Mouse (Mus musculus) hindbrain, embryonic 12.5 days (tissue): ENCODE results near the gene Prkg1. TPM values are rescaled to one million over a fixed set of nuclear protein-coding genes. Genes with fewer than 3 reads are reported as not detected.
"Not testable (repeated sequence)": the region's sequence is repeated elsewhere in the genome, so short reads cannot be mapped to it uniquely, and the experiment has no call there.

Source experiments
- ATAC-seq: fragments of 200-750 bp; cut with Nextera tagmentation; 2 replicates; pipeline ENCODE4 v1.8.0; 2017; ENCODE audit warnings: moderate TSS enrichment; ENCODE audit not compliant: low FRiP score
- H3K27ac ChIP-seq: fragments of 300-500 bp; sonication (generic); 2 replicates; pipeline ENCODE4 v1.5.1; 2016; ENCODE audit warnings: mild to moderate bottlenecking
- H3K27me3 ChIP-seq: fragments of 300-500 bp; sonication (generic); 2 replicates; pipeline ENCODE4 v1.6.1; 2016; ENCODE audit warnings: mild to moderate bottlenecking
- H3K36me3 ChIP-seq: fragments of 300-500 bp; sonication (generic); 2 replicates; pipeline ENCODE4 v1.6.1; 2016; ENCODE audit warnings: mild to moderate bottlenecking
- H3K4me1 ChIP-seq: fragments of 300-500 bp; sonication (generic); 2 replicates; pipeline ENCODE4 v1.6.1; 2016
- H3K4me2 ChIP-seq: fragments of 300-500 bp; sonication (generic); replicated peaks from 2 replicates; pipeline ENCODE4 v1.6.1; 2016; ENCODE audit warnings: mild to moderate bottlenecking
- H3K4me3 ChIP-seq: fragments of 300-500 bp; sonication (generic); 2 replicates; pipeline ENCODE4 v1.5.1; 2016; ENCODE audit warnings: mild to moderate bottlenecking
- H3K9ac ChIP-seq: fragments of 300-500 bp; sonication (generic); 2 replicates; pipeline ENCODE4 v1.6.1; 2016; ENCODE audit warnings: mild to moderate bottlenecking, moderate library complexity
- H3K9me3 ChIP-seq: fragments of 300-500 bp; sonication (generic); replicated peaks from 2 replicates; pipeline ENCODE4 v1.6.1; 2016; ENCODE audit warnings: mild to moderate bottlenecking
- WGBS: fragments of 180-500 bp; shearing (Covaris S2); methylation state at CpG from one replicate; pipeline ENCODE4 v1.1.7; 2016; 5-methylcytosine and 5-hydroxymethylcytosine counted together
- polyA plus RNA-seq: library from polyadenylated mRNA; unstranded; fragments of >200 nt; fragmentation: Nextera tagmentation; extraction: Ambion mirVana; gene quantifications from 2 replicates; pipeline ENCODE4 v1.2.1, GENCODE M21; 2016

Gene Prkg1
- polyA plus RNA-seq, 1 experiment from 2014 or later: 9.2 TPM

DNA sequence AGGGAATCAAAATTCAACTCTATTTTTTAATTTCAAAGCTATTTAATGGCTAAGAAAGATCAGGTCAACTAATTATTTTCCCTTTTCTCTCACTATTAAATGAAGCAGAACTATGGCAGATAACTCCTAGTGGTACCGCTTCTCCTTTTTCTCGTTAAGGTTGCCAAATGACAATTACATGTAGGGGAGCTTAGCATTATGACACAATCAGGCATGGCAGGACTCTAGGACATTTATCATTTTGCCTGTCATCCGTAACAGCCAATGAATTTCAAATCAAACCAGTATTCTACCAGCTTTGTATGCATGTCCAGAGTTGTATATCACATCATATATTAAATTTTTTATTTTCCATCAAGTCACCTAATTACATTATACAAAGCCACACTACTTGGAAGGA, 536.4 kb downstream of the Prkg1 start:
- Histone ChIP-seq H3K27ac (no peak overlapping the region), H3K27me3 (no peaks in the 10 kb centered on the region), H3K4me2 (no peak overlapping the region), H3K9ac (no peak overlapping the region), H3K36me3 (no peaks in the 10 kb centered on the region), H3K4me1 (no peaks in the 10 kb centered on the region), H3K9me3 (no peaks in the 10 kb centered on the region), H3K4me3 (no peak overlapping the region)
- ATAC-seq: no peak
- 65% methylated on average over 3 of the region's 3 CpGs for WGBS

DNA sequence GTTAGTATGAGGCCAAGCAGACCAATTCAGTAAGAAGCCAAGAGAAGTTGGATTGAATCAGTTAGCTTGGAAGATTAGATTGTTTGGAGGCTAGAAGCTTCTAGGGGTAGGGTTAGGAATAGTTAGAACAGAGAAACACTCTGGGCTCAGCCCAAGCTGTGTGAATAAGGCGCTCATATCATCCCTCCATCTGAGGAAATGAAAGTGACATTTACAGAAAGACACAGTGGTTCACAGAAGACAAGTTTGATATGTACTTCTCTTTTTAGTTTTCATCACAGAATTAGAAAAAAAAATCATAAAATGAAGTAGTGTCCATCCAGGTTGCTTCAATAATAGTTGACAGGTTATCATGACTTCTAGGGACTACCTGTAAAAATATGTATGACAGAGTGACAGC, 541.4 kb downstream of the Prkg1 start:
- WGBS: 94% methylated on average over 1 of the region's 1 CpGs
- Histone ChIP-seq H3K36me3 (no peaks in the 10 kb centered on the region), H3K9ac (no peak overlapping the region), H3K9me3 (no peaks in the 10 kb centered on the region), H3K27me3 (no peaks in the 10 kb centered on the region), H3K4me1 (no peaks in the 10 kb centered on the region), H3K4me3 (no peak overlapping the region), H3K4me2 (no peak overlapping the region), H3K27ac (no peak overlapping the region)
- no peak for ATAC-seq

DNA sequence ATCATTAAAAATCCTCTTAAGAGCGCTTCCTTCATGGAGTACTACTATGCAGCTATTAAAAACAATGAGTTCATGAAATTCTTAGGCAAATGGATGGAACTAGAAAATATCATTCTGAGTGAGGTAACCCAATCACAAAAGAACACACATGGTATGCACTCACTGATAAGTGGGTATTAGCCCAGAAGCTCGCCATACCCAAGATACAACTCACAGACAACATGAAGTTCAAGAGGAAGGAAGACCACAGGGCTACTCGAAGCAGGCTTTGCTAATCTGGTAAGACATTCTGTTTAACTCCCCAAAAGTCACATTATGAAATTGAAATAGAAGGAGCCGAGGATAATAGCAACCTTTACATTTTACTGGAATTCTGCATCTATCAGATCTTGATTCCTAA, 545.6 kb downstream of the Prkg1 start:
- not testable (repeated sequence) for H3K4me1 ChIP-seq, H3K4me3 ChIP-seq, H3K9ac ChIP-seq, H3K4me2 ChIP-seq, H3K9me3 ChIP-seq, H3K27ac ChIP-seq, H3K27me3 ChIP-seq, ATAC-seq, H3K36me3 ChIP-seq
- WGBS: 88% methylated on average over 4 of the region's 4 CpGs

DNA sequence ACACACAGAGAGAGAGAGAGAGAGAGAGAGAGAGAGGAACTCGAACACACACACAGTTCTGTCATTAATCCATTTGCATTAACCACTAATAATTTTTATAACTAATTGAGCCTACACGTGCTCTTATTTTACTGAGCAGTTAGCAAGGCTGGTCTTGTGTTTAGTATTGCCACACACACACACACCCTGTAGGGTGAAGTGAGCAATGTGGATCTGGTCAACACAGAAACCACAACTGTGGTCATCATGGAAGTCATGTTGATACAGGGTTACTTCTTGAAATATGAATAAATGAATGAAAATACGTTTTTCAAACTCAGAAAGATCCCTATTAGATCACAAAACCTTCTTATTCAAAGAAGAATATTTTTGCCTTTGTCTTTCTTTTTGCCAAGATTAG, 554.0 kb downstream of the Prkg1 start:
- Histone ChIP-seq H3K9ac (no peak overlapping the region), H3K4me3 (no peak overlapping the region), H3K27me3 (no peaks in the 10 kb centered on the region), H3K4me2 (no peak overlapping the region), H3K27ac (no peak overlapping the region), H3K9me3 (no peaks in the 10 kb centered on the region), H3K4me1 (no peaks in the 10 kb centered on the region), H3K36me3 (no peaks in the 10 kb centered on the region)
- no peak for ATAC-seq
- 85% methylated on average over 3 of the region's 3 CpGs for WGBS

DNA sequence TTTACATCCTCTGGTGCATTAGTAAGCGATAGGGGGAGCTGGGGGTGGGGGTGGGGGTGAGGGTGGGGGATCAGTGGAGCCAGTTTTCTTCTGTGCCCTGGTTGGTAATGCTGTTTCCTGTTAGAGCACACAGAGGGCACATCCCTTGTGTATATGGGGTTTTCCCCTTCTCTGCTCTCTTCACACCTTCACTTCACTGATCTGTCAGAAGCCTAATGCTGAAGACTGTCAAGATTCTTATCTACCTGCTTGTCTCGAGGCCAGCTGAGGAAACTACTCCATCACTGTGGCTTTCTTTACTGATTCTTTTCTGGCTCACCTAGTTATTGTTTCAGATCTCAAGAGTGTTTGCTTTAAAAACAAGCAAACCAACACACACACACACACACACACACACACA, 554.4 kb downstream of the Prkg1 start:
- Histone ChIP-seq H3K36me3 (no peaks in the 10 kb centered on the region), H3K4me3 (no peak overlapping the region), H3K4me1 (no peaks in the 10 kb centered on the region), H3K27ac (no peak overlapping the region), H3K4me2 (no peak overlapping the region), H3K27me3 (no peaks in the 10 kb centered on the region), H3K9ac (no peak overlapping the region), H3K9me3 (no peaks in the 10 kb centered on the region)
- WGBS: 51% methylated on average over 2 of the region's 2 CpGs
- no peak for ATAC-seq

DNA sequence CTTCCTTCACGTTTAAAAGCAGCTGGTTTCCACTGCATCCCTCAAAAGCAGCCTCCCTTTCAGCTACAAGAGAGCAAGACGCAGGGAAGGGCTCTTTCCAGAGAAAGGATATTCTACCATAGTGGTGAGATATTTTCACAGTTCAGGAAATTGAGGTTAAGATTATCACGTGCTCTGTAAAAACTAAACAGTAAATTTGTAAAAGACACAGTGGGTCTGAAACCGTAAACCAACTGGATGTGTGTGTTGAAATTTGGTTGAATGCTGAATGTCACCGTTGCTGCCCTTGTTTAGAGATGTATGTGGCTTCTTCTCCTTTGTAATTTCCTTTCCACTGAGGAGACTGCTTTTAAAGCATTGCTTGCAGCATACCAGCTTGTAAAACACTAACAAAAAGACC, 565.2 kb downstream of the Prkg1 start:
- no peaks in the 10 kb centered on the region for H3K27me3 ChIP-seq
- no peak overlapping the region for H3K9ac ChIP-seq
- H3K27ac ChIP-seq: no peak overlapping the region
- peaks cover 6% of the 10 kb centered on the region for H3K4me1 ChIP-seq
- no peaks in the 10 kb centered on the region for H3K36me3 ChIP-seq
- H3K4me3 ChIP-seq: no peak overlapping the region
- no peak for ATAC-seq
- 50% methylated on average over 5 of the region's 5 CpGs for WGBS
- no peaks in the 10 kb centered on the region for H3K9me3 ChIP-seq
- H3K4me2 ChIP-seq: no peak overlapping the region

DNA sequence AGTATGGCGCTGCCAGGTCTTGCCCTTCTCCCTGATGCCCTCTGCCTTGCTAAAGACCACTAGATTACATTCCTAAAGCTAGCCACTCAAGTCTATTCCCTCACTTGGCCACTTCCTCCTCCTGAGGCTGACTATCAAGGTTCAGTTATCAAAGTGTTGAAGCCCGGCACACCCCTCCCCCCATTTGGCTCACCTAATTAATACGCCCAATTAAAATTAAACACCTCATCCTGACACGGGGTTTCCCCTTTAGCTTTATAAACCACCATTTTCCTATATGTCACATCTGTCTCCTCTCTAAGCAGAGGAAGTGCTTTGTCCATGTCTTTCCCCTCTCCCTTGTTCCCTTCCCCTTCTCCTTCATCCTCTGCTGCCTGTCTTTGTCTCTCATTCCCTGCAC, 566.4 kb downstream of the Prkg1 start:
- no peak overlapping the region for H3K27ac ChIP-seq

DNA sequence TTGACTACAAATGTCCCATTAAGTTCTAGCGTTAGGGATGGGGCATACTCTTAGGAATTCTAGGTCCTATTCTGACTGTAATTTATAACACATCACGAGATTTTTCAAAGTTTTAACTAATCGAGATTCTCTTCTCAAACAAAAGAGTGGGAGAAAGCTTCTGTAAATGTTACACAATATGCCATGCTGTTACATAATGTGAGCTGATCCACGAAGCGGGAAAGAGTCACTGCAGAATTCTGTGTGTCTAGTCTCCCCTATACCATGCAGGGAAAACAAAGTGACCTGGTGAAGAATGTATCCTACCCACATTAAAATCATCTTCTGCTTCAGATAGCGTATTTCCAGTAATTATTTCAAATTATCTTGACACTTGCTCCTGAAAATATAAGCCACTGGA, 567.8 kb downstream of the Prkg1 start:
- Histone ChIP-seq H3K27me3 (no peaks in the 10 kb centered on the region), H3K4me1 (peaks cover 6% of the 10 kb centered on the region), H3K36me3 (no peaks in the 10 kb centered on the region), H3K9ac (no peak overlapping the region), H3K27ac (no peak overlapping the region), H3K9me3 (no peaks in the 10 kb centered on the region), H3K4me3 (no peak overlapping the region), H3K4me2 (no peak overlapping the region)
- 89% methylated on average over 6 of the region's 6 CpGs for WGBS
- no peak for ATAC-seq

More for the DNA sequence above, 566.4 kb downstream of the Prkg1 start:
- Histone ChIP-seq H3K4me3 (no peak overlapping the region), H3K4me1 (peaks cover 6% of the 10 kb centered on the region), H3K9me3 (no peaks in the 10 kb centered on the region), H3K36me3 (no peaks in the 10 kb centered on the region), H3K4me2 (no peak overlapping the region), H3K27me3 (no peaks in the 10 kb centered on the region), H3K9ac (no peak overlapping the region)
- WGBS: 65% methylated on average over 4 of the region's 4 CpGs
- ATAC-seq: no peak

DNA sequence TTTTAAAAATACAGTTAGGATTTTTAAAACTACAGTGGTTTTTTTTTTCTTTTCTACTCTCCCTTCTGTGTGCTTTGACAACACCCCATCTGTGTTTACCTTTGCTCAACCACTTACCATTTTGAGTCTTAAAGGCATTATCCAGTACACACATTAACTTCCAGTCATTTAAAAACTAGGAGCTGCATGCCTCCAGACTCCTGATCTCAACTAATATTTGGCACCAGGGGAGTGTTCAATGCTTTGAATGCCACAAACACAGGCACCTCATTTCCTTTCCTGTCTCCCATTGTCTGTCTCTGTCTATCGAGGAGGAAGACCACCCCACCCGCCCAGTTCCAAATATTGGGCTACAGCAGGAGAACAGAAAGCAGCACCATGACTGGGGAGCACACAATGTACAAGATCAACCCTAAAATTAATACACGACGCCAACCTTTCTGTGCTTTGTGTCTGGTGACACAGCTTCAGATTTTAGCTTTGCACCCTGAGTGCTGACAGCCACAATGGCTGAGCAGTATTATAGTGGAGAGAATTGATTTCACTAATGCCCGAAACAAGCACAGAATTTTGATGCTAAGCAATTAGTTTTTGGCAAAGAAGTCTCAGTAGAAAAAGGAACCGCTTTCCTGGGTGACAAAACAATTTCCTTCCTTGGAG, 576.1 kb downstream of the Prkg1 start:
- Histone ChIP-seq H3K27ac (no peak overlapping the region), H3K27me3 (no peaks in the 10 kb centered on the region), H3K4me3 (no peak overlapping the region), H3K9ac (no peak overlapping the region), H3K36me3 (no peaks in the 10 kb centered on the region), H3K9me3 (no peaks in the 10 kb centered on the region), H3K4me2 (no peak overlapping the region), H3K4me1 (no peaks in the 10 kb centered on the region)
- no peak for ATAC-seq
- WGBS: 79% methylated on average over 6 of the region's 6 CpGs

DNA sequence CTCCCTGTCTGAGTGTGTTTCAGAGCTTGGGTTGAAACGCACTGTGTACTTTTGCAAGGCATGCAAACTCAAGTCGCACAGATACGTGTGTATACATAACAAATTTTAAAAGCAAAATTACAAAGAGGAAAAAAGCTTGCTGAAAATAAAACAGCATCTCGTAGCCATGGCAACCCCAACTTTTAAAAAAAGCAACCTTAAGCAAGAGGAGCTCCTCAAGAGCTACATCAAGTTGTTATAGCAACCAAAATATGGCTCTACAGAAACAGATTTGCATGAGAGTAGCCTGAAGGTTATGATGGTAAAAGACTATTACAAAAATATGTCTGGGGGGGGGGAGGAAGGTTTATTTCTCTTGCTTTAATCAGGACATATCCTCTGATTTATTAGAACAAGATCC, 584.1 kb downstream of the Prkg1 start:
- H3K9me3 ChIP-seq: no peaks in the 10 kb centered on the region
- ATAC-seq: no peak
- no peaks in the 10 kb centered on the region for H3K27me3 ChIP-seq
- H3K4me1 ChIP-seq: no peaks in the 10 kb centered on the region
- H3K4me2 ChIP-seq: no peak overlapping the region
- H3K9ac ChIP-seq: no peak overlapping the region
- WGBS: 89% methylated on average over 4 of the region's 4 CpGs
- H3K27ac ChIP-seq: no peak overlapping the region
- no peak overlapping the region for H3K4me3 ChIP-seq
- H3K36me3 ChIP-seq: no peaks in the 10 kb centered on the region

DNA sequence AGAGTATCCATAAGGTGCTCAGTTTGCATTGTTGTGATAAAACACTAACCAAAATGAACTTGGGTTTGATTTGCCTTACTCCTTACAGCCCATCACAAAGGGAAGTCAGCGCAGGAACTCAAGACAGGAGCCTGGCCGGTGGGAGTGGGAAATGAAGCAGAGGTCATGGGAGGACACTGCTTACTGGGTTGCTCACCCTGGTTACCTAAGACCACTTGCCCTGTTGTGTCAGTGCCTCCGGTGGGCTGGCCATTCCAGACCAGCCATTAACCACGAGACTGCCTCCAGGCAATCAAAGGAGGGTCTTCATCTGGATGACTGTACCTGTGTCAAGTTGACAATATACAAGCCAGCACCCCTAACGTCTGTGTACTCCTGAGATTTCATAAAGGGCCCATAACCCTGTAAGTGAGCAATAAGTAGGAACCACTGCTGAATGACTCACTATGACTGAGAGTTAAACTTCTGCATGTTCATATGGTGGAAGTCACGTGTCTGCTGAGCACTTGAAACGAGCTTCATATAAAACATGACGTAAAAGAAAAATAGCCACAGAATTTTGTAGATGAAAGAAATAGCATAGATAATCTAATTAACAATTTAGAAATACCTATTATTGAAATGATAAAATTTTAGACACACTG, 587.4 kb downstream of the Prkg1 start:
- no peaks in the 10 kb centered on the region for H3K27me3 ChIP-seq
- H3K4me2 ChIP-seq: no peak overlapping the region
- no peaks in the 10 kb centered on the region for H3K4me1 ChIP-seq
- H3K9me3 ChIP-seq: no peaks in the 10 kb centered on the region
- no peaks in the 10 kb centered on the region for H3K36me3 ChIP-seq
- H3K9ac ChIP-seq: no peak overlapping the region
- ATAC-seq: no peak
- H3K27ac ChIP-seq: no peak overlapping the region
- no peak overlapping the region for H3K4me3 ChIP-seq
- 87% methylated on average over 8 of the region's 8 CpGs for WGBS

DNA sequence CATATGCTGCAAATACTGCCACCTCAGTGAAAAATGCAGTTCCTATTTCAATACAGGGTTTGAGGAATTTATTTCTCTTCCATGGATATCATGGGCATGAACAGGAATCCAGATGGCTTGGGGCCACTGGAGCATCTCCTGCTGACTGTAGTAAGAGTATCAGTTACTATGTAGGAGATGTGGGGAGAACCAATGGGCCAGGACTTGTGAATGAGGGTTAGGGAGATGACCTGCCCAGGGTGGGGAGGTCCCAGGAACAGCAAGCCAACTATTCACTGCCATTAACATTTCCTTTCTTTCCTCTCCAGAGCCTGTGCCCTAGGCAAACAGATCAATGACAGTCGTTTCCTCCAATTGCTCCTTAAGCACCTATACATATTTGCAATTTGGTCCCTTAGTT, 593.8 kb downstream of the Prkg1 start:
- Histone ChIP-seq H3K9me3 (no peaks in the 10 kb centered on the region), H3K4me3 (no peak overlapping the region), H3K9ac (no peak overlapping the region), H3K36me3 (no peaks in the 10 kb centered on the region), H3K27me3 (no peaks in the 10 kb centered on the region), H3K4me1 (no peaks in the 10 kb centered on the region), H3K27ac (no peak overlapping the region), H3K4me2 (no peak overlapping the region)
- ATAC-seq: no peak
- 65% methylated on average over 1 of the region's 1 CpGs for WGBS

DNA sequence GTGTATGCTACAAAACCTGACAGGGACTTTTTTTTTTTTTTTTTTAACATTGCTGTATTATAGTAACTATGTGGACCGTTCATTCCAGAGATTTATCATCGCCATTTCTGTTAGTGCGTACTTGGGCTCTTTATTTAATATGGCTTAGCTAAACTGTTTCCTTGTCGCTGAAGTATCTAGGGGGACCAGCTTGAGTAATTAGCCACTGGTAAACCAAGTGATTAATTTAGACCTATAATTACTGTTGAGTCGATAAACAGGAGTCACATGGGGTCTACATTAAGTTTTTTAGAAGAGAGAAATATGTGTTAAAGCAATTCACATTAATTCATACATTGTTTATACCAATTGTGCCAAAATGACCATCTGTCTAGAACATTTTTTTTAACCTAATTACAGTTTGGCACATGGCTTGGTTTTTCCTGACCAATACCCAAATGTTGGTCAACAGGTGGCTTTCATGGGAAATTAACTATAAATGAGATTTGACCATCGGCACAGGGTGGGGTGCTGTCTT, 605.8 kb downstream of the Prkg1 start:
- H3K27me3 ChIP-seq: no peaks in the 10 kb centered on the region
- no peaks in the 10 kb centered on the region for H3K9me3 ChIP-seq
- 92% methylated on average over 6 of the region's 6 CpGs for WGBS

More for the DNA sequence above, 605.8 kb downstream of the Prkg1 start:
- H3K9ac ChIP-seq: no peak overlapping the region
- no peak for ATAC-seq
- H3K36me3 ChIP-seq: no peaks in the 10 kb centered on the region
- H3K27ac ChIP-seq: no peak overlapping the region
- no peaks in the 10 kb centered on the region for H3K4me1 ChIP-seq
- no peak overlapping the region for H3K4me2 ChIP-seq
- H3K4me3 ChIP-seq: no peak overlapping the region
